Mouse (Mus musculus): ENCODE measurements around the gene Kctd19.

Kctd19 gene

GRCm38 (mm10) chr8:105413391-105413790 lies at the start of gene Kctd19, which contains the start of gene Lrrc36:
Kctd19 (minus strand) TSS chr8:105413502.
Lrrc36 (plus strand) TSS chr8:105413571.
- 3% methylated on average over 34 of the region's 34 CpGs for WGBS

DNA sequence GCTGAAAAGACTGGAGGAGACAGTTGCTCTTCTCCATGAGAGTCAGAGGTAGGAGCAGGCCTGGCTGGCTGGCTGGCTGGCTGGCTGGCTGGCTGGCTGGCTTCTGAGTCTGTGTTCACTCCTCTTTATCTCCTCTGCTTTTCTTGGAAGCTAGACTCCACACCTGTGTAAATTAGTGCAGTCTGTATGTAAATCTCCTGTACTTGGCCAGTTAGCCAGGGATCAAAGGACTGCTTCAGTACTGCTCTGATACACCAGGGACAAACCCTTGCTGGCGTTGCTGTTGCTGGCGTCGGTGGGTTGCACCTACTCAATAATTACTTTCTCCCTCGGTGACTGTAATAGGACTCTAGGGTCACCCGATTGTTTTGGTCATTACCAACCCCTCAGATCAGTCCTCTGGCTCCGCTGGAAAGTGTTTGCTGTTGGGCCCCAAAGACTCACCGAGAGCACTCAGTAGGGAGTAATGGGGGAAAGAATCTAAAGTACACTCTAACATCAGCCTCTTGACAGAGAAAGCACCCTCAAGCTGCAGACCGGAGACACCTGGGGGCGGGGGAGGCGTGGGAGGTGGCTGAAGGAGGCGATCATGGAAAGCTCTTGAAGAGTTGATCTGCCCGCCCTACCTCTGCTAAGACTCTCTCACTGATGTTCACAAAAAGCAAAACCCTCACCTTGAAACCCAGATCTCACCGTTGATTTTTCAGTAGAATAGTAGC lies 47.9 kb upstream of the Kctd19 start:
- 81% methylated on average over 13 of the region's 13 CpGs for WGBS

- WGBS: 82% methylated on average over 10 of the region's 10 CpGs
Observed at GRCm38 (mm10) chr8:105455218-105455617, 41.9 kb upstream of the Kctd19 start.

DNA sequence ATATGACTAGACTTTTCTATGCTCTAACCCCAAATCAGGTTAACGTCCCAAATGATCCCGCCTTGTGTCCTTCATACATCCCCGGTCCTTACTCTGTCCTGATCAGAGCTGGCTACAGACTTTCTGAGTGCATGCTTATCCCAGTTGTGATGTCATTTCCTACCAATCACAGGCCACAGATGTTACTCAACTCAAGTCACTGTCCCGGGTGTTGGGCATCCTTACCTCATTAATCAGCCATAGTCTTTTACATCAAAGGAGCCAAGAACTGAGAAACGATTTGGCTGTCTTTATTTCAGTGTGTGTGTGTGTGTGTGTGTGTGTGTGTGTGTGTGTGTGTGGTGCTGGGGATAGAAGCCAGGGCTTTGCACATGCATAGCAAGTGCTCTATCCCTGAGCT lies 40.8 kb upstream of the Kctd19 start:
- whole genome bisulfite sequencing: 63% methylated on average over 5 of the region's 5 CpGs

DNA sequence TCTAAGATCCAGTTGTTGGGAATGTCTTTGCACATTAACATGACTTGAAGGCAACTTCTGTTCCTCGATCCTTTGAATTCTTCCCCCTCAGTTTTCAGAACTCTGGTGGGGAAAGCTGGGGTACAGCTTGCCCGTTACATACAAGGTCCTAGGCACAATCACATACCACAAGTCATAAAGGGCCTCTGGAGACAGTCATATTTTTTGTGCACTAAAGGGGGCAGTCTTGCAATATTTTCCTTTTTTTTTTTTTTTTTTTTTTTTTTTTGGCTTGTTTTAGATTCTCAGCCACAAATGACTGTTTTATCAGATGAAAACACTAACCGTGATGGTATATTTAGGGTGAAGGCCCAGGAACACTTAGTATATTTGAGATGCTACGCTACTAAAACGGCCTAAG lies 40.0 kb upstream of the Kctd19 start:
- WGBS: 59% methylated on average over 5 of the region's 5 CpGs

GRCm38 (mm10) chr8:105451903-105452603 lies 38.8 kb upstream of the Kctd19 start:
- WGBS: 63% methylated on average over 15 of the region's 15 CpGs

DNA sequence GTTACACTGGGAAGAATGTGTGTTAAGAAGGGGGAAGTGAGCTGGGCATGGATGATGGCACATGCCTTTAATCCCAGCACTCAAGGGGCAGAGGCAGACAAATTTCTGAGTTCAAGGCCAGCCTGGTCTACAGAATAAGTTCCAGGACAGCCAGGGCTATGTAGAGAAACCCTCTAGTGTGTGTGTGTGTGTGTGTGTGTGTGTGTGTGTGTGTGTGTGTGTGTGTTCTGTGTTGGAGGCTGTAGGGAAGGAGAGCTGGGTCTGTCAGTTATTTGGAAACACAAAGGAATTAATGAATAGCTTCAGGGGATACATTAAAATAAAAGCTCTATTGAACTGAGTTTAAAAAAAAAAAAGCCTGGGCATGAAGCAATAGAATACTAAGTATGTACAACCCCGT lies 37.7 kb upstream of the Kctd19 start:
- WGBS: 88% methylated on average over 1 of the region's 1 CpGs

- WGBS: 82% methylated on average over 5 of the region's 5 CpGs
Observed at GRCm38 (mm10) chr8:105448596-105448995, 35.3 kb upstream of the Kctd19 start.

DNA sequence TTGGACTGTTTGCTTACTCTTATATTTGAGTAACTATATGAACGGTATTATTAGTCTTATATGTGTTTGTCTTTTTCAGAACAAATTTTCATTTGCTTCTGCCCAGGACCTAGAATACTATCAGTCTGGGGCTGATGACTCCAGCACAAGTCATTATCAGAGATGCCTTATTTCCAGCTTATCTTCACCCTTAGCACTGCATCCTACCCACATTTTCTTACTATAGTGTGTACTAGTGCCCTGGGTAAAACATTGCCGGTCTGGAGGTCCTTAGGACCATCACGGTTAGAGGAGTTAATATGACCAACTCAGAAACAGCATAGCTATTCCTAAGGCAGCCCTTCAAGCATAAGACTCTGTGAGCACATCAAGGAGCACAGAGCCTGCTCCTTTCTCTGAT lies 34.9 kb upstream of the Kctd19 start:
- WGBS: 90% methylated on average over 3 of the region's 3 CpGs

DNA sequence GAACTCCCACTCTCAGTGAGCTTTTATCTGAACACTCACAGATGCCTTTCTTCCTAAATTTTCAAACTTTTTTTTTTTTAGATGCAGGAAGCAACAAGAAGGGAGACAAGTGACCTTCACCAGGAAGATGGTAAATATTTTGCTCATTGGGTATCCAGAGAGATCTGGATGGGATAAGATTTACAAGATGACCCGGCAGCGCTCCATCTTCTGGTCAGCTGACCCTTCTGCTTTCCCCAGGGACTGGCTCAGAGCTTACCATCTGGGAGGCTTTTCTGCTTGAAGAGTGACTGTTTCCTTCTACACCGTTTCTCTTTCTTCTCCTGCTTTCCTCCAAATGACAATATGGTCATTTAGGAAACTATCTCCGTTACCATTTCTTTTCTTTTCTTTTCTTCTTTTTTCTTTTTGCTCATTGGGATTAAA lies 32.8 kb upstream of the Kctd19 start:
- WGBS: 29% methylated on average over 4 of the region's 4 CpGs

- WGBS: 38% methylated on average over 11 of the region's 11 CpGs
Observed at GRCm38 (mm10) chr8:105445296-105446126, 32.2 kb upstream of the Kctd19 start.

GRCm38 (mm10) chr8:105442661-105443060 lies 29.4 kb upstream of the Kctd19 start:
- 77% methylated on average over 5 of the region's 5 CpGs for WGBS

GRCm38 (mm10) chr8:105441433-105441832 lies 28.1 kb upstream of the Kctd19 start:
- 18% methylated on average over 6 of the region's 6 CpGs for WGBS

DNA sequence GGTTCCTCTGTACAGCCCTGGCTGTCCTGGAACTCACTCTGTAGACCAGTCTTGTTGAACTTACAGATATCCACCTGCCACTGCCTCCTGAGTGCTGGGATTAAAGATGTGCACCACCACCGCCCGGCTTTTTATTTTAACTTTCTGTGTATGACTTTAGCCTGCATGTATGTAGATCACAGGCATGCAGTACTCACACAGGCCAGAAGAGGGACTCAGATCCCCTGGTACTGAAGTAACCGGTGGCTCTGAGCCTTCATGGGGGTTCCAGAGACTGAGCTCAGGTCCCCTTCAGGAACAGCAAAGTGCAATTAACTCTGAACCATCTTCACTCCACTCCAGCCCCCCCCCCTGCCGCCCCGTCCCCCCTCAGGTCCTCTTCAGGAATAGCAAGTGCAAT lies 25.6 kb upstream of the Kctd19 start:
- WGBS: 55% methylated on average over 5 of the region's 5 CpGs

GRCm38 (mm10) chr8:105437078-105437748 lies 23.9 kb upstream of the Kctd19 start:
- WGBS: 84% methylated on average over 5 of the region's 5 CpGs

DNA sequence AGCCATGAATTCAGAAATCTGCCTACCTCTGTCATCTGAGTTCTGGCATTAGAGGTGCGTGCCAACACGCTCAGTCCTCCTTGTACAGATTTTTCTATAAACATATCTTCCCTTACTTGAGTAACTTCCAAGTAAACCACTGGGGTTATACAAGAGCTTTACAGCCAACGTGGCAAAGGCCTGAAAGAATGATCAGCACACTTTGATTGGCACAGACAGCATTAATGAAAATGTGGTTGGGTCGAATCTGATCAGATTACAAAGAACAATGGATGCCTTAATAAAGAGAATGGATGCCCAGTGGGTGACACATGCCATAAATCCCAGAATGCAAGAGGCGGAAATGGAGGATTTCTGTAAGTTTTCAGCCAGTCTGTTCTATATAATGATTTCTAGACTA lies 22.9 kb upstream of the Kctd19 start:
- 78% methylated on average over 5 of the region's 5 CpGs for WGBS

- WGBS: 68% methylated on average over 5 of the region's 5 CpGs
Observed at GRCm38 (mm10) chr8:105434136-105434535, 20.8 kb upstream of the Kctd19 start.

DNA sequence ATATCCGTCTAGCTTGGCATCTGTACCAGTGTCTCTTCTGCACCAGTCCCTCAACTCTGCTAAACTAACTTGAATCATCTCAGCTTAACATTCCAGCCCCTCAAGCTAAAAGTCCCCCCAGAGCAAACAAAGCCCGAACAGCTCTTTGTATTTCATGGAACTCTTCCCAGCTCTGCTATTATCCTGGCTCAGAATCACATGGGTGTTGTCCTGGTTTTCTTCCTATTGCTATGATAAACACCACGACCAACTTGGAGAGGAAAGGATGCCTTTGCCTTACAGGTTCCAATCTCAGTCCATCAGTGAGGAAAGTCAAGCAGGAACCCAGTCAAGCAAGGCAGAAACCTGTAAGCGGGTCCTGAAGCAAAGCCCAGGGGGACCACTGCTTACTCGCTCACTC lies 20.2 kb upstream of the Kctd19 start:
- WGBS: 56% methylated on average over 5 of the region's 5 CpGs

DNA sequence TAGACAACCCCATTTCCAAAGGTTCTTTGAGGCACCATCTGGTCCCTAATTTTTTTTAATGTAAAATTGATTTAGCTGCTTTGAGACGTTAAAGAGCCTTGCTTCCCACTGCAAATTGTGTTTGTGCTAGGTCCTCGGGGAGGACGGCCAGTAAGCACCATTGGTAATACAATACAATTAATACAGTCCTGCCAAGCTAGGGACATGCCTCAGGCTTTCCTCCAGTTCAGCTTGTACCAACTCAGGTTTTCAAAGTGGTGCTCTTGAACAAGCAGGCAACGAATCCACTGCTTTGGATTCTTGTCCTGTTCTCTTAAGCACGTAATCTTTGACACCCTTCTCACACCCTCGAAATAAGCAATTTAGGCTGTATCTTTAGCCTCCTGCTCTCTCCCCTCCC lies 19.7 kb upstream of the Kctd19 start:
- 49% methylated on average over 6 of the region's 6 CpGs for WGBS

DNA sequence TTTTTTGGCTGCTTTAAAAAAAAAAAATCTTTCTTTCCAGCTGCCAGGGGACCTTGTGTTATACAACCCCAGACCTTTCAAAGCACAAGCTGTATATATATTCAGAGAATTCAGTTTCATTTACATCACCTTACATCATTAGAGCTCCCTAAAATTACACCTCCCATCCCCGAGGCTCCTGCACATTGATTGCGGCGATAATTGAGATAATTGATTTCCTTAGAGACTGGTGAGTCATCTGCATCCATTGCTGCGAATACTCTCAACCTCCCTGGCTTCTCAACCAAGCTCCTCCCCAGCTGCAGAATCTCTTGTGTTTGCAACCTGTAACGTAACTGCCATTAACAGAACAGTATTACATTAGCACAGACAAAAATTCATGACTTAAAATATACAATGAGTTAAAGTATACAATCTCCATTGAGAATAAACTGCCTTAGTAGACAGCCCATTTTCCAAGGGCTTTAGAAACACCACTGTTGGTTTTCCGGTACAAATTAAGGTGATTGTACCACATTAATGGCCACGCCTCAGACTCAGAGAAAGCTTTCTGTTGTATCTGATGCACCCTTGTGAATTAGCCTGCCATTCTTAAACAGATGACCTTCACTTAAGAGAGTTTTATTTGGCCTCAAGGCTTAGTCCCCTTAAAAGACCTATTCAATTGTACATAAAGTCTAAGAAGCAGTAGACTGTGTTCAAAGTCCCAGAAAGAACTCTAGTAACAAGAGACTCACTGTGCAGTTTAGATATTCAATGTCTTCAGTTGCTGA lies 18.6 kb upstream of the Kctd19 start:
- 87% methylated on average over 7 of the region's 7 CpGs for WGBS

DNA sequence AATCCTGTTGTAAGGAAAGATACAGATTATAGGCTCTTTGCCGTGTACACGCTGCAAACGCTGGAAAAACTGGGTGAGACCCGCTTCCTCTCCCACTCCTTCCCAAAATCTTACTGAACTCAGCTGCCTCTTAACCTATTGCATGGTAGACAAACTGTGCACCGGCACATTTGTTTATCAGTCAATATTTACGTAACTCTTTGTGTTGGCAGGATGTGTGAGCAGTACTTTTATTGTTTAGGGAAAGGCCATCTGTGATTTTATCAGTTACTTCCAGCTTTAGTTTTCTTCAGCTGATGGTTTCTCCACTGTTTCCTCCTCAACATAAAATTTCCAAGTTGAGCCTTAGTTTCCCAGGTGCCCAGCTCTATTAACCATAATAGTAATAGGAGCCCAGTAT lies 13.6 kb upstream of the Kctd19 start:
- WGBS: 73% methylated on average over 6 of the region's 6 CpGs

All from cerebral cortex, adult 2 months (tissue).